Comparison of ENCODE assay signal across 18 mouse cellular contexts in the genomic region with DNA sequence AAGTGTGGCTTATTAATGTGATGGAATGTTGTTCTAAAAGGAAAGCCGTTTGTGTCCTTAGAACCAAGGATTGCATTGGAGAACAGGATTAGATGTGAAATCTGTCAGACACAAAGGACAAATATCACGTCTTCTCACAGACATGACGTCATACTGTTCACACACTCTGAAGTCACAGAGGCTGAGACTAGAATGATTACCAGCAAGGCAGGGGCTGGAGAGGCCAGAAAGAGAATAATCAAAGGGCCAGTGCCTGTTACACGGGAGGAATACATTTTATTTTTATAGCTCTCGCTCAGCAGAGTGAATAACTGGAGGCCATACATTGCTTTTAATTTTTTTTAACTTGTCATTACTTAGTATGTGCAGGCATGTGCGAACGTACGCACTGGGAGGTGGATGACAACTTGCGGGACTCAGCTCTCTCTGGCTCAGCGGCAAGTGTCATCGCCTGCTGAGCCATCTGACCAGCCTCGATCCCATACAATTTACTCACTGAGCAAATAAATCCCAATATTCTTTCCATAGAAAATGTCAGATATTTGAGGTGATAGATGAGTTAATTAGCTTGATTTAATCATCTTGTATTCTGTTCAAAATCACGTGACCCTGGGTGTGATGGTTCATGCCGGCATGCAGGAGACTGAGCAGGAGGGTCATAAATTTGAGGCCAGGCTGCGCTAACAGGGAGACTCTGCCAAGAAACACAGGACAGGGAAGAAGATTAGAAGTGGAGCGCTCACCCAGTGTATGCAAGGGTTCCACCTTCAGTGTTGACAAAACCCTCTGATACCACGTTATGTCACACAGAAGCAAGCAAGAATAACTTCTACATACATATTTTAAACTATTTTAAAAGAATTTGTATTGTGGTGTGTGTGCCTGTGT.
"Had no signal": no experiment of that assay in that cellular context is flagged by ENCODE, and none has a peak within 500 bp of the region (broad histone marks: within the 10 kb centered on the region; RNA-seq: fewer than 3 reads in every experiment).

No protein-coding gene starts in this region.

- H3K9ac ChIP-seq: kidney, embryonic 15.5 days; liver, embryonic 13.5 days; neural tube, embryonic 12.5 days had no signal

- H3K27me3 ChIP-seq: kidney, embryonic 15.5 days; liver, embryonic 13.5 days; neural tube, embryonic 12.5 days had no signal

- H3K4me3 ChIP-seq: kidney, embryonic 15.5 days; left cerebral cortex, adult 2 months; liver, embryonic 13.5 days; neural tube, embryonic 12.5 days had no signal

- H3K4me1 ChIP-seq: kidney, embryonic 15.5 days; liver, embryonic 13.5 days; neural tube, embryonic 12.5 days had no signal

- H3K4me2 ChIP-seq: kidney, embryonic 15.5 days; liver, embryonic 13.5 days; midbrain, embryonic 11.5 days; neural tube, embryonic 12.5 days had no signal

- DNase-seq: kidney, adult 11 months; kidney, adult 8-10 months; kidney, postnatal 10 days; kidney, postnatal 36 days; layer of hippocampus, postnatal 36 days; liver, embryonic 13.5 days; lung, adult 2 months; lung, postnatal 14 days; lung, postnatal 4 days; midbrain, embryonic 14.5 days; right cerebral cortex, adult 18-20 months; thymus, adult 18-20 months; thymus, postnatal 36 days had no signal

- H3K9me3 ChIP-seq: kidney, embryonic 15.5 days; liver, embryonic 13.5 days; neural tube, embryonic 12.5 days had no signal

- H3K36me3 ChIP-seq: kidney, embryonic 15.5 days; liver, embryonic 13.5 days; neural tube, embryonic 12.5 days had no signal

- H3K27ac ChIP-seq: kidney, embryonic 15.5 days; left cerebral cortex, adult 2 months; liver, embryonic 13.5 days; neural tube, embryonic 12.5 days; stomach, postnatal 0 days had no signal
